Mouse (Mus musculus) liver, embryonic 11.5 days (tissue): Measurements from ENCODE around the gene Ccnyl1. TPM values are rescaled to one million over a fixed set of nuclear protein-coding genes. Genes with fewer than 3 reads are reported as not detected.

Experiments
- ATAC-seq: fragments of 200-750 bp; cut with Nextera tagmentation; replicated peaks from 2 replicates; pipeline ENCODE4 v1.8.0; 2017; ENCODE audit warnings: moderate number of reproducible peaks, mild to moderate bottlenecking, moderate TSS enrichment, moderate library complexity; ENCODE audit not compliant: low FRiP score
- DNase-seq: peaks from one replicate; pipeline ENCODE4 v3.0.0-alpha.2; 2017; ENCODE audit warnings: low spot score
- H3K27ac ChIP-seq: fragments of 300-500 bp; sonication (generic); 2 replicates; pipeline ENCODE4 v1.5.1; 2014; ENCODE audit warnings: mild to moderate bottlenecking, low read depth, low read length, control low read depth
- H3K27me3 ChIP-seq: fragments of 300-500 bp; sonication (generic); replicated peaks from 2 replicates; pipeline ENCODE4 v1.6.1; 2014; ENCODE audit warnings: low read length, mixed read lengths; ENCODE audit not compliant: control insufficient read depth, insufficient read depth
- H3K36me3 ChIP-seq: fragments of 300-500 bp; sonication (generic); 2 replicates; pipeline ENCODE4 v1.6.1; 2014; ENCODE audit warnings: mild to moderate bottlenecking, low read length, moderate library complexity, mixed read lengths; ENCODE audit not compliant: control insufficient read depth, insufficient read depth
- H3K4me1 ChIP-seq: fragments of 300-500 bp; sonication (generic); replicated peaks from 2 replicates; pipeline ENCODE4 v1.6.1; 2014; ENCODE audit warnings: low read length, mixed read lengths; ENCODE audit not compliant: control insufficient read depth, insufficient read depth
- H3K4me2 ChIP-seq: fragments of 300-500 bp; sonication (generic); 2 replicates; pipeline ENCODE4 v1.6.1; 2014; ENCODE audit warnings: mild to moderate bottlenecking, control low read depth, moderate library complexity
- H3K4me3 ChIP-seq: fragments of 300-500 bp; sonication (generic); 2 replicates; pipeline ENCODE4 v1.5.1; 2014; ENCODE audit warnings: low read depth, low read length, control low read depth
- H3K9ac ChIP-seq: fragments of 300-500 bp; sonication (generic); 2 replicates; pipeline ENCODE4 v1.6.1; 2014; ENCODE audit warnings: low read depth, low read length, control low read depth
- H3K9me3 ChIP-seq: fragments of 300-500 bp; sonication (generic); 2 replicates; pipeline ENCODE4 v1.6.1; 2016; ENCODE audit warnings: low read length, inconsistent platforms, mixed read lengths; ENCODE audit not compliant: control insufficient read depth
- WGBS: fragments of 180-500 bp; shearing (Covaris S2); extraction: QIAGEN DNeasy Blood & Tissue Kit; methylation state at CpG from one replicate; pipeline ENCODE4 v1.1.7; 2014; 5-methylcytosine and 5-hydroxymethylcytosine counted together
- polyA plus RNA-seq: library from polyadenylated mRNA; unstranded; fragments of >200 nt; fragmentation: Nextera tagmentation; extraction: Ambion mirVana; gene quantifications from 2 replicates; pipeline ENCODE4 v1.2.1, GENCODE M21; 2014

Gene Ccnyl1
- polyA plus RNA-seq, 1 experiment from 2014 or later: 4.7 TPM

GRCm38 (mm10) chr1:64712006-64712760 is 21.9 kb downstream of the Ccnyl1 start:
- no peak for ATAC-seq
- H3K27me3 ChIP-seq: no peaks in the 10 kb centered on the region
- H3K9me3 ChIP-seq: no peaks in the 10 kb centered on the region
- DNase-seq: no peak
- H3K9ac ChIP-seq: no peak overlapping the region
- H3K4me3 ChIP-seq: no peak overlapping the region
- H3K27ac ChIP-seq: no peak overlapping the region
- 0 out of 2 replicates have a peak, but pooled peaks cover 3% of the 10 kb centered on the region for H3K36me3 ChIP-seq
- no peak overlapping the region for H3K4me2 ChIP-seq
- 85% methylated on average over 14 of the region's 14 CpGs for WGBS
- peaks cover 8% of the 10 kb centered on the region for H3K4me1 ChIP-seq

GRCm38 (mm10) chr1:64715458-64715857 is 25.2 kb downstream of the Ccnyl1 start:
- Histone ChIP-seq H3K4me3 (no peak overlapping the region), H3K9me3 (no peaks in the 10 kb centered on the region), H3K4me1 (peaks cover 8% of the 10 kb centered on the region), H3K9ac (no peak overlapping the region), H3K27ac (no peak overlapping the region), H3K36me3 (0 out of 2 replicates have a peak, but pooled peaks cover 3% of the 10 kb centered on the region), H3K27me3 (no peaks in the 10 kb centered on the region), H3K4me2 (no peak overlapping the region)
- no peak for DNase-seq
- 62% methylated on average over 2 of the region's 2 CpGs for WGBS
- ATAC-seq: peak; percentile 82

GRCm38 (mm10) chr1:64716589-64717304 is 26.5 kb downstream of the Ccnyl1 start:
- no peak overlapping the region for H3K4me2 ChIP-seq
- no peak overlapping the region for H3K9ac ChIP-seq
- H3K36me3 ChIP-seq: 0 out of 2 replicates have a peak, but pooled peaks cover 3% of the 10 kb centered on the region
- H3K9me3 ChIP-seq: no peaks in the 10 kb centered on the region
- no peak for DNase-seq
- no peak overlapping the region for H3K27ac ChIP-seq
- H3K4me1 ChIP-seq: peaks cover 8% of the 10 kb centered on the region
- no peaks in the 10 kb centered on the region for H3K27me3 ChIP-seq
- ATAC-seq: no peak
- WGBS: 86% methylated on average over 7 of the region's 7 CpGs
- no peak overlapping the region for H3K4me3 ChIP-seq

GRCm38 (mm10) chr1:64717504-64717903 is 27.2 kb downstream of the Ccnyl1 start:
- 0 out of 2 replicates have a peak, but pooled peaks cover 3% of the 10 kb centered on the region for H3K36me3 ChIP-seq
- peak; percentile 78 for ATAC-seq

GRCm38 (mm10) chr1:64721034-64721587 is 30.9 kb downstream of the Ccnyl1 start:
- H3K4me1 ChIP-seq: no peaks in the 10 kb centered on the region
- H3K27me3 ChIP-seq: no peaks in the 10 kb centered on the region
- H3K27ac ChIP-seq: no peak overlapping the region
- DNase-seq: no peak
- ATAC-seq: no peak
- no peak overlapping the region for H3K4me3 ChIP-seq
- 81% methylated on average over 10 of the region's 10 CpGs for WGBS
- H3K9ac ChIP-seq: no peak overlapping the region
- no peaks in the 10 kb centered on the region for H3K9me3 ChIP-seq
- H3K36me3 ChIP-seq: peaks cover 2% of the 10 kb centered on the region; the same call in 1 of the 2 replicates
- H3K4me2 ChIP-seq: no peak overlapping the region

More at GRCm38 (mm10) chr1:64717504-64717903, 27.2 kb downstream of the Ccnyl1 start:
- Histone ChIP-seq H3K4me1 (peaks cover 8% of the 10 kb centered on the region), H3K27ac (no peak overlapping the region), H3K4me2 (no peak overlapping the region), H3K27me3 (no peaks in the 10 kb centered on the region), H3K4me3 (no peak overlapping the region), H3K9ac (no peak overlapping the region), H3K9me3 (no peaks in the 10 kb centered on the region)
- no peak for DNase-seq

GRCm38 (mm10) chr1:64730046-64730445 is 39.8 kb downstream of the Ccnyl1 start:
- 71% methylated on average over 4 of the region's 4 CpGs for WGBS
- Histone ChIP-seq H3K4me2 (no peak overlapping the region), H3K36me3 (no peaks in the 10 kb centered on the region; the same call in 1 of the 2 replicates), H3K4me3 (no peak overlapping the region), H3K9me3 (no peaks in the 10 kb centered on the region), H3K27me3 (peaks cover 4% of the 10 kb centered on the region), H3K4me1 (peaks cover 31% of the 10 kb centered on the region), H3K9ac (no peak overlapping the region), H3K27ac (no peak overlapping the region)
- no peak for DNase-seq
- no peak for ATAC-seq

- Histone ChIP-seq H3K27ac (0 out of 2 replicates have a peak overlapping the region, but pooled peaks have one; percentile 1), H3K9ac (peak overlapping the region; percentile 39; the same call in 1 of the 2 replicates), H3K4me3 (no peak overlapping the region), H3K9me3 (no peaks in the 10 kb centered on the region), H3K36me3 (peaks cover 2% of the 10 kb centered on the region; the same call in 1 of the 2 replicates), H3K27me3 (peaks cover 12% of the 10 kb centered on the region), H3K4me2 (peak overlapping the region; percentile 100), H3K4me1 (peaks cover 45% of the 10 kb centered on the region)
- no peak for ATAC-seq
- peak; percentile 30 for DNase-seq
- 74% methylated on average over 16 of the region's 16 CpGs for WGBS
Observed at GRCm38 (mm10) chr1:64731341-64732020, 41.2 kb downstream of the Ccnyl1 start.

GRCm38 (mm10) chr1:64732161-64732560 is 41.9 kb downstream of the Ccnyl1 start:
- H3K9ac ChIP-seq: peak overlapping the region; percentile 26; the same call in 1 of the 2 replicates
- H3K36me3 ChIP-seq: peaks cover 2% of the 10 kb centered on the region; the same call in 1 of the 2 replicates
- H3K27ac ChIP-seq: peak overlapping the region; percentile 1; the same call in 1 of the 2 replicates
- peaks cover 45% of the 10 kb centered on the region for H3K4me1 ChIP-seq
- peaks cover 12% of the 10 kb centered on the region for H3K27me3 ChIP-seq
- peak overlapping the region; percentile 65 for H3K4me3 ChIP-seq
- WGBS: 33% methylated on average over 10 of the region's 10 CpGs
- H3K4me2 ChIP-seq: peak overlapping the region; percentile 100
- DNase-seq: no peak
- H3K9me3 ChIP-seq: no peaks in the 10 kb centered on the region
- ATAC-seq: no peak
